Comparison of ENCODE assay signal across 34 mouse cellular contexts in genomic region chr6:18007356-18007755, GRCm38 (mm10). TPM values are rescaled to one million over a fixed set of nuclear protein-coding genes. Genes with fewer than 3 reads are reported as not detected.
DNase-seq lines count a peak whose midpoint lies in the region; ATAC-seq lines count a peak whose summit lies in the region.
"Had no signal": no experiment of that assay in that cellular context is flagged by ENCODE, and none has a peak within 500 bp of the region (broad histone marks: within the 10 kb centered on the region; RNA-seq: fewer than 3 reads in every experiment).

No protein-coding gene starts in this region.

- ATAC-seq in midbrain, embryonic 11.5 days (ENCODE audit: low FRiP score): no peak
- no peak for ATAC-seq in midbrain, embryonic 13.5 days
- peak; percentile 93 for ATAC-seq in lung, embryonic 16.5 days (ENCODE audit: low read depth)
- no peak for ATAC-seq in heart, embryonic 11.5 days (replicated peaks; ENCODE audit: insufficient number of reproducible peaks, low FRiP score, low TSS enrichment)
- ATAC-seq in megakaryocyte-erythroid progenitor cell, adult 5-6 weeks (replicated peaks; ENCODE audit: low FRiP score, low TSS enrichment, poor library complexity, severe bottlenecking): no peak
- ATAC-seq: CD4-positive, CD25-positive, alpha-beta regulatory T cell, adult 4 months; forebrain, embryonic 15.5 days; inflammation-experienced regulatory T-cells, adult 6 months had no signal

- intact Hi-C loops in left cerebral cortex, postnatal 36 days (cut with DNase I): no loop called here

- H3K9ac ChIP-seq in midbrain, embryonic 11.5 days (ENCODE audit: low read length): no peak overlapping the region
- no peak overlapping the region for H3K9ac ChIP-seq in midbrain, embryonic 13.5 days (replicated peaks)
- H3K9ac ChIP-seq in lung, embryonic 16.5 days (ENCODE audit: low read length): no peak overlapping the region
- H3K9ac ChIP-seq in heart, embryonic 11.5 days (ENCODE audit: low read depth, low read length): no peak overlapping the region
- H3K9ac ChIP-seq: forebrain, embryonic 15.5 days; hindbrain, embryonic 15.5 days; limb, embryonic 15.5 days; liver, embryonic 13.5 days; neural tube, embryonic 12.5 days had no signal

- H3K27me3 ChIP-seq in midbrain, embryonic 11.5 days (ENCODE audit: control insufficient read depth, insufficient read depth, low read length): no peaks in the 10 kb centered on the region
- no peaks in the 10 kb centered on the region for H3K27me3 ChIP-seq in midbrain, embryonic 13.5 days
- H3K27me3 ChIP-seq in lung, embryonic 16.5 days (ENCODE audit: control insufficient read depth, insufficient read depth, low read depth, low read length): no peaks in the 10 kb centered on the region
- H3K27me3 ChIP-seq in heart, embryonic 11.5 days (ENCODE audit: control insufficient read depth, insufficient read depth, low read length): no peaks in the 10 kb centered on the region
- H3K27me3 ChIP-seq: forebrain, embryonic 15.5 days; hindbrain, embryonic 15.5 days; limb, embryonic 15.5 days; liver, embryonic 13.5 days; neural tube, embryonic 12.5 days had no signal

- H3K4me2 ChIP-seq in midbrain, embryonic 11.5 days: no peak overlapping the region
- H3K4me2 ChIP-seq in midbrain, embryonic 13.5 days (replicated peaks): no peak overlapping the region
- H3K4me2 ChIP-seq in lung, embryonic 16.5 days (ENCODE audit: low read depth, low read length): no peak overlapping the region
- H3K4me2 ChIP-seq in heart, embryonic 11.5 days: no peak overlapping the region
- H3K4me2 ChIP-seq: forebrain, embryonic 15.5 days; hindbrain, embryonic 15.5 days; limb, embryonic 15.5 days; liver, embryonic 13.5 days; neural tube, embryonic 12.5 days had no signal

- 88% methylated on average over 3 of the region's 3 CpGs for WGBS in midbrain, embryonic 11.5 days
- WGBS in midbrain, embryonic 13.5 days: 90% methylated on average over 3 of the region's 3 CpGs
- 33% methylated on average over 3 of the region's 3 CpGs for WGBS in lung, embryonic 16.5 days
- 57% methylated on average over 3 of the region's 3 CpGs for WGBS in heart, embryonic 11.5 days (ENCODE audit: insufficient replicate concordance)

- peak; percentile 17 for DNase-seq in midbrain, embryonic 11.5 days (ENCODE audit: low spot score, missing footprints)
- DNase-seq in lung, postnatal 36 days: peak; percentile 70
- DNase-seq in left cerebral cortex, postnatal 36 days (ENCODE audit: low spot score in 2 of 2): no peak
- DNase-seq: adrenal gland, postnatal 36 days; cerebellum, adult 18-20 months; cerebellum, postnatal 14 days; gastrocnemius, postnatal 25 days; heart, postnatal 14 days; kidney, adult 2 months; kidney, postnatal 4 days; layer of hippocampus, postnatal 36 days; liver, embryonic 13.5 days; right cerebral cortex, adult 18-20 months; right cerebral cortex, postnatal 4 days; thymus, adult 18-20 months; thymus, postnatal 25 days had no signal

- no peak overlapping the region for H3K4me3 ChIP-seq in midbrain, embryonic 11.5 days (ENCODE audit: low read depth, low read length)
- H3K4me3 ChIP-seq in midbrain, embryonic 13.5 days (replicated peaks): no peak overlapping the region
- no peak overlapping the region for H3K4me3 ChIP-seq in lung, embryonic 16.5 days (ENCODE audit: low read length)
- H3K4me3 ChIP-seq in heart, embryonic 11.5 days (ENCODE audit: low read depth, low read length): no peak overlapping the region
- H3K4me3 ChIP-seq: forebrain, embryonic 10.5 days; forebrain, embryonic 15.5 days; hindbrain, embryonic 10.5 days; hindbrain, embryonic 15.5 days; limb, embryonic 10.5 days; limb, embryonic 15.5 days; liver, embryonic 13.5 days; midbrain, embryonic 10.5 days; myocyte; neural tube, embryonic 12.5 days had no signal

- no peaks in the 10 kb centered on the region for H3K9me3 ChIP-seq in midbrain, embryonic 11.5 days (ENCODE audit: control insufficient read depth, low read length)
- H3K9me3 ChIP-seq in midbrain, embryonic 13.5 days: no peaks in the 10 kb centered on the region
- no peaks in the 10 kb centered on the region for H3K9me3 ChIP-seq in lung, embryonic 16.5 days (ENCODE audit: control insufficient read depth, low read length)
- H3K9me3 ChIP-seq in heart, embryonic 11.5 days (replicated peaks; ENCODE audit: control insufficient read depth, low read length): no peaks in the 10 kb centered on the region
- H3K9me3 ChIP-seq: forebrain, embryonic 10.5 days; forebrain, embryonic 15.5 days; hindbrain, embryonic 10.5 days; hindbrain, embryonic 15.5 days; limb, embryonic 10.5 days; limb, embryonic 15.5 days; liver, embryonic 13.5 days; midbrain, embryonic 10.5 days; neural tube, embryonic 12.5 days had no signal

- H3K36me3 ChIP-seq in midbrain, embryonic 11.5 days (ENCODE audit: control insufficient read depth, insufficient read depth, low read length): no peaks in the 10 kb centered on the region
- no peaks in the 10 kb centered on the region for H3K36me3 ChIP-seq in midbrain, embryonic 13.5 days
- H3K36me3 ChIP-seq in lung, embryonic 16.5 days (ENCODE audit: control insufficient read depth, insufficient read depth, low read length): no peaks in the 10 kb centered on the region
- no peaks in the 10 kb centered on the region for H3K36me3 ChIP-seq in heart, embryonic 11.5 days (ENCODE audit: control insufficient read depth, insufficient read depth, low read length)
- H3K36me3 ChIP-seq: forebrain, embryonic 10.5 days; forebrain, embryonic 15.5 days; hindbrain, embryonic 10.5 days; hindbrain, embryonic 15.5 days; limb, embryonic 10.5 days; limb, embryonic 15.5 days; liver, embryonic 13.5 days; midbrain, embryonic 10.5 days; neural tube, embryonic 12.5 days had no signal

- no peak overlapping the region for H3K27ac ChIP-seq in midbrain, embryonic 11.5 days (ENCODE audit: low read depth, low read length)
- H3K27ac ChIP-seq in midbrain, embryonic 13.5 days: no peak overlapping the region
- peak overlapping the region; percentile 74 for H3K27ac ChIP-seq in lung, embryonic 16.5 days (ENCODE audit: low read length)
- H3K27ac ChIP-seq in heart, embryonic 11.5 days (ENCODE audit: low read depth, low read length): no peak overlapping the region
- H3K27ac ChIP-seq: forebrain, embryonic 10.5 days; forebrain, embryonic 15.5 days; hindbrain, embryonic 10.5 days; hindbrain, embryonic 15.5 days; limb, embryonic 10.5 days; limb, embryonic 15.5 days; liver, embryonic 13.5 days; macrophage; midbrain, embryonic 10.5 days; neural tube, embryonic 12.5 days; stomach, postnatal 0 days had no signal

- no peaks in the 10 kb centered on the region for H3K4me1 ChIP-seq in midbrain, embryonic 11.5 days (ENCODE audit: control insufficient read depth, insufficient read depth, low read length)
- no peaks in the 10 kb centered on the region for H3K4me1 ChIP-seq in midbrain, embryonic 13.5 days (replicated peaks)
- H3K4me1 ChIP-seq in lung, embryonic 16.5 days (replicated peaks; ENCODE audit: control insufficient read depth, insufficient read depth, low read length): no peaks in the 10 kb centered on the region; the same call in 1 of the 2 replicates
- H3K4me1 ChIP-seq in heart, embryonic 11.5 days (ENCODE audit: control insufficient read depth, insufficient read depth, low read length): no peaks in the 10 kb centered on the region; the same call in 1 of the 2 replicates
- H3K4me1 ChIP-seq: forebrain, embryonic 10.5 days; forebrain, embryonic 15.5 days; hindbrain, embryonic 10.5 days; hindbrain, embryonic 15.5 days; limb, embryonic 10.5 days; limb, embryonic 15.5 days; liver, embryonic 13.5 days; midbrain, embryonic 10.5 days; neural tube, embryonic 12.5 days had no signal

RNA-seq across cellular contexts. Expression of gene Wnt2, which starts 23.0 kb away (rescaled TPM):
- polyA plus RNA-seq in midbrain, embryonic 11.5 days (2014; fragmentation: Nextera tagmentation; extraction: Ambion mirVana): 0.41 TPM in 2 replicates
- polyA plus RNA-seq in midbrain, embryonic 13.5 days (2015; fragmentation: Nextera tagmentation; extraction: Ambion mirVana): 0.13 TPM in 1 of 2 replicates, not detected in the other
- polyA plus RNA-seq in lung, embryonic 16.5 days (2015; fragmentation: Nextera tagmentation; extraction: Ambion mirVana): 76.8 and 77.2 TPM in 2 replicates
- polyA plus RNA-seq in heart, embryonic 11.5 days (2014; fragmentation: Nextera tagmentation; extraction: Ambion mirVana): 12.6 and 15.6 TPM in 2 replicates
- not detected in 2 replicates for total RNA-seq in megakaryocyte-erythroid progenitor cell, adult 5-6 weeks (2014; fragmentation: Nextera tagmentation)
- not detected in 2 replicates for total RNA-seq in megakaryocyte-erythroid progenitor cell, adult 5-6 weeks (2017)
- total RNA-seq in left cerebral cortex, postnatal 36 days (2021): 1 to 10 TPM; 5.4 to 7.0 TPM
- total RNA-seq: midbrain, postnatal 0 days had no signal
- polyA plus RNA-seq: CD4-positive, CD25-positive, alpha-beta regulatory T cell, adult 4 months; hindbrain, embryonic 15.5 days; inflammation-experienced regulatory T-cells, adult 6 months; macrophage; myocyte had no signal

Comparison
In these comparisons a context has a peak if more than half of its experiments do, and no peak if none do; other contexts are left out.
1. DNase-seq: peak in midbrain, embryonic 11.5 days (single experiment) and lung, postnatal 36 days (single experiment); none in left cerebral cortex, postnatal 36 days (0 of 2).